Mouse (Mus musculus): ENCODE measurements around the gene Nfkbiz.

The Nfkbiz gene

GRCm38 (mm10) chr16:55801629-55802028 lies 37.1 kb downstream of the Nfkbiz start:
- DNase-seq, result no peak

GRCm38 (mm10) chr16:55798845-55799244 lies 39.9 kb downstream of the Nfkbiz start:
- peak; percentile 96 for DNase-seq

DNA sequence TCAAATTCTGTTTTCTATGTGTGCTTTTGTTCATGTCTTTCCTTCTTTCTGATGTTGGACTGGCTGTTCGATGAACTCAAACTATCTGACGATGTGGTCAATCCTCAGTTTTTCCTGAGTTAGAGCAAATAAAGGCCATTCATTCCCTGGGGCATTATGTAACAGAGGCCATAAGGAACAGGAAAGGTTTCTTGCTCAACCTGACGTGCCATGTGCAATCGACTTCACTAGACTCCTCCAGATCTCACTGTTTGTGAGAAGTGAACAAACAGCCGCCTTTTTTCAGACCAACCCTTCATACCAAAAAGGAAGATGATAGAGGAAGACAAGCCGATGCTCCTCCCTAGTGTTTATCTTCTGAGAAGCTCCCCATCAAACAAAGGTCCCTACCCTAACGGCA lies 48.4 kb downstream of the Nfkbiz start:
- peak; percentile 82 for DNase-seq

GRCm38 (mm10) chr16:55789291-55789690 lies 49.4 kb downstream of the Nfkbiz start:
- peak; percentile 55 for DNase-seq

DNA sequence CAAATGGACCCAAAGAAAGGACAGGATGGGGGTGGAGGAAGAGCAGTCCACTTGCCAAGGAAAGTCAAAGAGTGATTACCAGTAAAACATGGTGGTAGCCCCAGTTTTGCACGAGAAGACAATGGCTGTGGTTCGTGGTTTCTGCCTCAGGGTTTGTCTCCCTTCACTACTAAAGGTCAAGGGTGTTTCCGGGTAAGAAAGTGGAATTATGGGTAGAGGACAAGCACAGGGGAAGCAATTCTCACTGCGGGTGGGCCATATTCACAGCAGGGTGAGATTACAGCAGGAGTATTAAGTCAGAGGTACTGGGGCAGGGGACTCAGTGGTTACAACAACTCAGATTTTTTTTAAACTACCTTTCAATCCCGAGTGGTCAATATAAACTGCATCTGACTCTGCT lies 50.0 kb downstream of the Nfkbiz start:
- DNase-seq, result peak; percentile 64

GRCm38 (mm10) chr16:55787385-55788072 lies 51.2 kb downstream of the Nfkbiz start:
- peak; percentile 87 for DNase-seq

- DNase-seq, result peak; percentile 63
These were observed 54.3 kb downstream of the Nfkbiz start for GRCm38 (mm10) chr16:55784379-55784778.

DNA sequence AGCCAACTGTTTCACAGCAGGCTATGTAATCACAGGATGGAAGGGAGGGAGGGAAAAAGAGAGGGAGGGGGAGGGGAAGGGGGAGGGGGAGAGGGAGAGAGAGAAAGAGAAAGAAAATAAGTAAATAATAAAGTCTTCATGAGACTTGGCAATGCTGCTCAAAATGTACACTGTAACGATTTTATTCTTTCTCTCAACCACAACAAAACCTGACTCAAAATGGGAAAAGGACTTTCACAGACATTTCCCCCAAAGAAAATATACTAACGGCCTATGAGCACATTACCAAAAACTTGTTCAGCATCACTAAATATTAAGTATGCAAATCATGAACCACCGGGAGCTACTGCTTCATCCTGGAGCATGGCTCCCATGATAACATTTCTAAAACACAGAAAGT lies 54.8 kb downstream of the Nfkbiz start:
- no peak for DNase-seq

- peak; percentile 3 for DNase-seq
These were observed 55.8 kb downstream of the Nfkbiz start for GRCm38 (mm10) chr16:55782911-55783310.

- peak; percentile 82 for DNase-seq
These were observed 56.9 kb downstream of the Nfkbiz start for GRCm38 (mm10) chr16:55781809-55782208.

DNA sequence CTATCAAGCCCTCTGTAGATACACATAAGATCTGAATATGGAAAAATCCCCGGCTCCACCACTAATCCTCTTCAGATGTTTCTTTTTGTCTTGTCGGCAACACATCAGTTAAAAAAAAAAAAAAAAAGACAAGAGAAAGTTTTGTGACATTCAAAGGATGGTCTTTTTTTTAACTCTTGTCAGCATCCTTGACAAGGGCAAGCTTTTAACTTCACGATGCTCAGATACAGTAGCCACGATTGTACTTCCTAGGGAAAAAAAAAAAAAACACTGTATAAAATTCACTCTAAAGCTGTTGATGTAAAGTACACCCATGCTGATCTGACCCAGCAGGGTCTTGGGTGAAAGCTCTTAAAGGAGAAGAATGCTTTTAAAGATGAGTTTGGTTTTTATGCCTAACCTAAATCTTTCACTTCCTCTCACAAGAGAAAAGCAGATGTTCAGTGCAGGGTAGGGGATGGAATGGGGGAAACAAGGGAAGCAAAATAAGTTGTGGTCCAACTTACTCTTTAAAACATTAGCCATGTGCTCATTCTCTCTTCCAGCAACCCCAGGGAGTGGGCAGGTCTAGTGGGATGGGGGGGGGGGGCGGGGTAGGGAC lies 57.6 kb downstream of the Nfkbiz start:
- DNase-seq, result peak; percentile 30

DNA sequence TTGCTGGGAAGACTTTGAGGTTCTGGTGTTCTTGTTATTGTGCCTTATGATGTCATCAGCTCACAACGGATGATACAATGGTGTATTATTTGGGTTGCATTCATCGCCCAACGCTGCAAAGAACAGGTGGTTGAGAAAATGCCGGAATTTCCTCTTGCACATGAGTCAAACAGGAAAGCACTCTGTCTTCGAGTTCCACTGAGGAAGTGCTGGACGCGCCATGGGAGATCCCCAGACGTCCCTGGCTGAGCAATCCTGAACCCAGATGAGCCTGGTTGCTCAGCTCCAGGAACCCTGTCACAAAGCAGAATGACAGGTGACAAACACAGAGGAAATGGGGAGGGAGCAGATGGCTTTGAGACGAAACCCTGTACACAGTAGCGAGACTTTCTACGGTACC lies 62.4 kb downstream of the Nfkbiz start:
- DNase-seq, result peak; percentile 82

GRCm38 (mm10) chr16:55770247-55770646 lies 68.5 kb downstream of the Nfkbiz start:
- peak; percentile 45 for DNase-seq
